Mouse (Mus musculus) natural killer cell, adult 2 months (primary cell): Measurements from ENCODE around the gene Mrps7.
A peak's percentile ranks its signal among the peaks of the same experiment; 100 is the strongest.

Experiments used
- DNase-seq, 2 experiments: peaks; one replicate each; pipeline ENCODE4 v3.0.0; 2022; ENCODE audit warnings: low spot score in 2 of 2

Gene Mrps7

DNA sequence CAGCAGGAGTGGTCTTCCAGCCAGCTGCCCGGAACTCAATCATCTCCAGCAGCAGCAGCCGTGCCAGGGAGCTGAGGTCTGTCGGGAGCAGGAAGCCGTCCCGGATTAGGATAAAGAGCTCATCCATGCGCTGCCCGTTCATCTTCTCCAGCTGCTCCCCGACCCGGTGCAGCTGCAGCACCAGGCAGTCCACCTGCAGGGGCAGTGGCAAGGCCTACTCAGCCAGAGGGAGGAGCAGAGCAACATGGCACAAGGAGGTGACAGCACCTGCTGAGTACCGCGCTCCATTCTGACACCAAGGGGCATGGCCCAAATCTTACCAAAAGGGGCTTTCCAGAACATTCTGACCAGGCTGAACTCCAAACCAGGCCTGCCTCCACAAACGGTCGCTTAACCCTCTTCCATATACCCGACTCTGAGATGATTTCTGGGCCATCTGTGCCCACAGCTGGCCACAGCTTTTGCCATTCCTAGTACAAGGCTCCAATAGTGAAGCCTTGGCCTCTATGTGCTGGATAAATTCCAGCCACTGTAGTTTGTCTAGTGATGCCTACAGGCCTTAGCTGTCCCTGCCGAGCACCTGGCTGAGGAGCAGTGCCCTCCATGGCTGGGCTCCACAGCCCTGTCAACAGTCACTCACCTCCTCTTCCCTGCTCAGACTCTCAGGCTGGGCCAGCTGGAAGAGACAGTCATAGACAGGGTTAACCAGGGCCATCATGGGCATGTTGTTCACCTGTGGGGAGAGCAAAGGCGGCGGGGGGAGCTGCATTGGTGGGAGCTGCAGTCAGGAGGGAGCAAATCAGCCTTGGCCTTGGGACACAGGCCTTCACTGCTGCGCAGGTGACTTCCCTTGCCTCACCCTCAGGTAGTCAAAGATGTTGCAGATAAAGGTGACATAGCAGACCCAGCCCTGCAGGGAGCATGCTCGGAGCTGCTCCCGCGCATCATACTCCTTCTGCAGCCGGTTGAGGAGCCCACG lies 5.0 kb downstream of the Mrps7 start:
- DNase-seq: no peak

DNA sequence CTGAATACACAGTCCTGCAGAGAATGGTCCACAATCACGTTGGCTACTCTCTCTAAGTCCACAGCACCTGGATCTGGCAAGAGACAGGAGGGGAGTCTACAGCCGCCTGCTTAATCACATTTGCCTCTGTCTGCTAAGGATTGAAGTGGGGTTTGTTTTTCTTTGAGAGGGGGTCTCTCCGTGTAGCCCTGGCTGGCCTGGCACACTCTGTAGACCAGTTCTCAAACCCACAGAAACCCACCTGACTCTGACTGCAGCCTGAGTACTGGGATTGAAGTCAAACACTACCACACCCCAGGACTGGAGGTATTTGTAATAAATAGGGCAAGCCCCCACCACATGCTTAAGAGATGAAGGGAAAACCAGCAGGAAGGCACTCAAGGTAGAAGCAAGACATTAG lies 5.9 kb downstream of the Mrps7 start:
- DNase-seq: no peak

DNA sequence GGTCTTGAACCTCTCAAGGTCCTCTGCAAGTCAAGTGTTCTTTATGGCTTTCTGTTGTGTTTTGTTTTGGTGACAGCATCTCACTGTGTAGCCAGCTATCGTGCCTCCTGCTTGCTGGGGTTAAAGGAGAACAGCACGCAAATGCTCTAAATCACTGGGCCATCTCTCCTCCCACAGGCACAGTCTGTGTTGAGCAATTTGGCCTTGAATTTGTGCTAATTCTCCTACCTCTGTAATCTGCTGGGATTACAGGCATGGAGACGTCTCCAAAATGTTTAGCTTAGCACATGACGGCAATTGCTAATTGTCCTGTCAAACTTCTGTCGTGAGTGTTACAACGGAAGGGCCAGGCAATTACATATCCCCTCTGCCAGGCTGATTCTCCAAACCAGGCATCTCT lies 7.4 kb downstream of the Mrps7 start:
- DNase-seq: no peak

- DNase-seq: peak in 1 of 2 experiments; percentile 39
Observed at GRCm38 (mm10) chr11:115612059-115612409, 8.3 kb downstream of the Mrps7 start.

GRCm38 (mm10) chr11:115612410-115613137 lies 8.8 kb downstream of the Mrps7 start, which contains the start of gene Mif4gd:
Mif4gd (minus strand) TSS chr11:115612969.
- peak; percentile 96 to 97 for DNase-seq

- no peak for DNase-seq
Observed at GRCm38 (mm10) chr11:115613138-115613945, 9.6 kb downstream of the Mrps7 start.

DNA sequence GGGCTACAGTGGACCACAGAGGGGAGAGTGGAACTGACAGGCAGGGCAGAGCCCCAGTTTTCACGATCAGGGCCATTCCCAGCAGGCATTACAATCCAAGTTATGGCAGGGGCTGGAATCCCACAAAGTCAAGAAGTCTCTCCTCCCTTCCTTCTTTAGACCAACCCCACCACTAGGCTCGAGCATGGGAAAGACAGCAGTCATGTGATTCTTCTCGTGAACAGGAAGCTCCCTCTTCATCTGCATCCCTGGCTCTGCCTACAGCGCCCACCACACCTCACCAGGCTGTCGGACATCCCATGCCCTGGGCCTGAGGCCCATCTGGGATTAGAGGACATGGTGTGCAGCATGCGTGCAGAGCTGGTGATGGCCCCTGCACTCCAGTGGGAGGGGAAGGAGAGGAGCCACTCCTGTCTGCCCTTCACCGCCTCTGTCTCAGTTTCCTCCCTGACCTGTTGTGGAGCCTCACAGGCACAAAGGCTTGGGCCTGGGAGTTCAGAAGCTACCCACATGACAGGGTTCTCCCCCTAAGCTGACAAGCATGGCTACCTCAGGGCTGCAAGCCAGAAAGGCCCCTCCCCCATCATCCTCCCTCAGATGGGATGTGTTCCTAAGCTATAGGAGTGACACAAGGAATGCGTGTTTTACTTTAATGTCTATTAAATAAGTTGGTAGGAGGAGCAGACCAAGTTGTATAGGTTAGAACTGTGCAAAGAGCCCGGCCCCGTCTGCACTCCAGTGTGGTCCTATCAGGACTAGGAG lies 10.8 kb downstream of the Mrps7 start:
- no peak for DNase-seq

GRCm38 (mm10) chr11:115615108-115615825 lies 11.5 kb downstream of the Mrps7 start:
- DNase-seq: no peak

DNA sequence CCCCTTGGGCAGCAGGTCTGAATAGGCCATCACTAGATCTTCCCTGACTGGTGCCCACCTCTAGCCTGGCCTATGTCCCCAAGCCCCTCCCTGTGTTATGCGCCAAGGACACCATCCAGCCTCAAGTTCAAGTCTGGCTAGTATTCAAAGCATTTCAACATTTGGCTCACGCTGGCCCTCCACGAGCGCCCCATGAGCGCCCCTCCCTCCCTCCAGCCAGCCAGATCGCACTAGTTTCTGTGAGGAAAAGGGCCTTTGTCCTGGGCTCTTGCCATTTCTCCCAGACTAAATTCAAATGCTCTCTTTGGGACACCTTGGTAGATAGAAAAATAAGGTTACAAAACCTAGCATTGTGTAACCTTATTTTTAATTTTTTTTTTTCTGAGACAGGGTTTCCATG lies 12.2 kb downstream of the Mrps7 start:
- no peak for DNase-seq

GRCm38 (mm10) chr11:115616371-115616770 lies 12.6 kb downstream of the Mrps7 start:
- DNase-seq: no peak

GRCm38 (mm10) chr11:115616893-115617292 lies 13.2 kb downstream of the Mrps7 start:
- no peak for DNase-seq

DNA sequence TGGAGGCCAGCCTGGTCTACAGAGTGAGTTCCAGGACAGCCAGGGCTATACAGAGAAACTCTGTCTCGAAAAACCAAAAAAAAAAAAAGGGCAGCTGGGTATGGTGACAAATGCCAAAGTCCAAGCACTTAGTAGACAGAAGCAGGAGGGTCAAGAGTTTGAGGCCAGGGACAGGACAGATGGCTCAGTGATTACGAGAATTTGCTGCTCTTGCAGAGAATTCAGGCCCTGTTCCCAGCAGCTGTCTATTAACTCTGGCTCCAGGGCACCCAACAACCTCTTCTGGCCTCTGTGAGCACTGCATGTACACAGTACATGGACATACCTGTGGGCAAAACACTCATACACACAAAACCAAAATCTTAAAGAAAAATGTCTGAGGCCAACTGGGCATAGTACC lies 14.3 kb downstream of the Mrps7 start:
- no peak for DNase-seq

GRCm38 (mm10) chr11:115618732-115619516 lies 15.2 kb downstream of the Mrps7 start:
- DNase-seq: no peak

- DNase-seq: no peak
Observed at GRCm38 (mm10) chr11:115619949-115620348, 16.2 kb downstream of the Mrps7 start.

DNA sequence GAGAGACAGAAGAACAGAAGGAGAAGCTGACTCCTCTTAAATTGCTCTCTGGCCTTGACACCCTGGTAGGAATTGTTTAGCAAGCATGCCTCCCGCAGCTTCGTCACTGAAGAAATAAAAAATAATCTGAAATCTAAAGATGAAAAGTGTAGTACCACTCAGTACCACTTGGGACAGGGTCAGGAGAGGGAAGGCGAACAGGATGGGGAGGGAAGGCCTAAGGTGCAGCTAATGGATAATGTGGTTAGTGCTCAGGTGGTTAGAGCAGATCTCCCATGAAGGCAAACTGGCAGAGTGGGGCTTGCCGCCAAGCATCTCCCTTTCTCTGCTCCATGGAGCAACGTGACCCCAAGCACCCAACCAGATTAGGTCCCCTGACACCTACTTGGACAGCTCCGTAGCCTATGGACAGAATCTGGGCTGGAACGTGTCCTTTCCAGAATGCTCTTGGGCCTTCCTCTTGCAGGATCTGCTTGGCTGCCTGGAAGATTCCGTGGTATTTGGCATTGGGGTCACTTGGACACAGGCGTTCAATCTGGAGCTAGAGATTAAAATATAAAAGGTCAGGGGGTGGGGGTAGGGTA lies 19.9 kb downstream of the Mrps7 start:
- DNase-seq: no peak

GRCm38 (mm10) chr11:115625877-115626276 lies 22.2 kb downstream of the Mrps7 start:
- DNase-seq: no peak

- DNase-seq: no peak
Observed at GRCm38 (mm10) chr11:115626824-115627616, 23.3 kb downstream of the Mrps7 start.

DNA sequence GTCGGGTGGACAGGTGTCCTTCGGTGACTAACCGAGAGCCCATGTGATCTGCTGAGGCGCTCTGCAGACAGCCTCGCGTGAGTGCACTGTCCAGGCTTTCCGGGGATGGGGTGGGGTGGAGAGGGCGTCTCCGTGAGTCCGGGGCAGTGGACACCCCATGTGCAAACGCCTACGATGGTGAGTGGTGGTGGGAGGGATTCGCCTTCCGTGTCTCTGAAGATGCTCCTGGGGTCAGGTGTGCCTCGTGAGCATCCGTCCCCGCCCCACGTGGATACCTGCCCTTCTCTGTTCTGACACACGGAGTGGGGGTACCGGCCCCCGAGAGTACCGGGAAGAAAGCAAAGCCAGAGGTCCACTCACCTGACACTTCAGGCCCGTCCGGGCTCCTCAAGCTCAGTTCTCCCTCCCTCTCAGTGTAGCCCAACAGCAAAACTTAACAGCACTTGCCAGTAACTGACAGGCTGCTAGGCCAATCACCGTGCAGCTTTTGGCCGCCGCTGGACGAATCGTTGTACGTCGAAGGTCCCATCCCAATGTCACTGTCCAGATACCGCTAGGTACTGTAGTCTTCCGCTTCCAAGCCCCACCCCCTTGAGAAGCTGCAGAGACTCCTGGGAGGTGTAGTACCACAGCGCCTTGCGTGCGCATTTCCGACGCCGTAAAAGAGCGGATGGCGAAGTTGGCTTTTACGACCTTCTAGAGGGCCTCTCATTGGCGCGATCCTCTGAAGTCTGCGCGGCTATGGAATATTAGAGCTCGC lies 24.2 kb downstream of the Mrps7 start, which contains the start of gene Slc25a19:
Gene Slc25a19, minus strand, starts transcription at position 591 of the 760 bp plus-strand sequence.
- peak; percentile 98 to 99 for DNase-seq
